Mouse (Mus musculus): ENCODE measurements around the gene Ube2q1. TPM values are rescaled to one million over a fixed set of nuclear protein-coding genes. Genes with fewer than 3 reads are reported as not detected.
A peak's percentile ranks its signal among the peaks of the same experiment; 100 is the strongest.
"Not testable (repeated sequence)": the region's sequence is repeated elsewhere in the genome, so short reads cannot be mapped to it uniquely, and the experiment has no call there.

Ube2q1 gene
- polyA plus RNA-seq, 1 experiment: 35.2 TPM

DNA sequence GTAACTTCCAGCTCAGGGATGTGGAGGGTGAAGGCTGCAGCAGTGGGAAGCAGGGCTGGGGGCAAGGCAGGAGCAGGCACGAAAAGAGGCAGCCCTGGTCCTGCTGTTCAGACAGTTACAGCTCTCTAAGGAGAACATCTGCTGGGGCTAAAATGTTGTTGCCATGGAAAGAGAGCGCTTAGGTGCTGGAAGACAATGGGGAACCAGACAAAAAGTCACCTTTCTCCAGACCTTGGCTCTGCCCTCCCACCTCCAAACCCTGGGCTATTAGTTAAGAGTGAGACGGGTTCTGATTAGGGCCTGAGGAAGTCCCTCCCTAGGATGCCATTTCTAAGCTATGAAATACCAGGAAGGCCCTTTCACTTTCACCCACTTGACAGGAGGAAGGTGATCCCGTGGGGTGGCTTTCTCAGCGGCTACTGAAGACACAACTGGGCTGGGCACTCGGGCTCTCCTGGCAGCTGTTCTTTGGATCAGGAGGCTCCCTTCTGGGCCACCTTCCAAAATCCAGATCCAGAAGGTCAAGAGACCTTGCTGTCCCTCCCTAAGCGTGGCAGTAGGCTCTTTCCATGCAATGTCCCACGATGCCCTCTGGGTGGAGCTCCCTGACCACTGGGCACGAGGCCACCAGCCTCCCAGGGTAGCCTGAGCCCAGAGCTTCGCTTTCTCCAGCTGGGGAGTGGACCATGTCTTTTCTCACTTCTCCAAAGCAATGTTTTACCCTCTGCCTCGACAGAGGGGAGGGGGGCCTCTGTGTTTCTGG, 11.8 kb downstream of the Ube2q1 start:
- Histone ChIP-seq H3K4me3 (replicated peaks) (peak overlapping the region; percentile 84), H3K4me1 (peaks cover 27% of the 10 kb centered on the region), H3K27me3 (replicated peaks) (peaks cover 27% of the 10 kb centered on the region), H3K9me3 (no peaks in the 10 kb centered on the region), H3K36me3 (replicated peaks; ENCODE audit: low read length) (peaks cover 40% of the 10 kb centered on the region)
- TF ChIP-seq FLI1 (IDR thresholded peaks at IDR 0.05; ENCODE audit: low read length) (no peak), GATA1 (IDR thresholded peaks at IDR 0.05; ENCODE audit: borderline replicate concordance, low read length) (no peak)

DNA sequence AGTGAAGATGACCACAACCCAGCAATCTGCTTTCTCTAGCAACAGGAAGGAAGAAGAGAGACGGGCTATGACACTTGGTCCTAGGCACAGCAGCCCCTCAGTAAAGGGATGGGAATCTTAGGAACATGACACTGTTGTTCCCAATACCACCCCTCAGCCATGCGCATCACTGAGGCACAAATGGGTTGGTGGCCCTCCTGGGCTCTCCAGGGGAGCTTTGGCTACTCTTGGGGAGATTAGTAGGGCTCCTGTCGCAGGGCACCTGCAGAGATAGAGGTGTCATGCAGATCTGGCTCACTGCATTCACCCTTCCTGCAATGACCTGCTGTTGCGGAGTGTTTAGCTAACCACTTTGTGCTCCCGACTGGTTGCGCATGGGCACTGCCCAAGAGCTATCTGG, 12.9 kb downstream of the Ube2q1 start:
- Histone ChIP-seq H3K4me3 (replicated peaks) (no peak overlapping the region), H3K4me1 (peaks cover 27% of the 10 kb centered on the region), H3K27me3 (replicated peaks) (peaks cover 33% of the 10 kb centered on the region), H3K36me3 (replicated peaks; ENCODE audit: low read length) (peaks cover 29% of the 10 kb centered on the region), H3K9me3 (peaks cover 5% of the 10 kb centered on the region; the same call in 1 of the 2 replicates)
- no peak for TF ChIP-seq FLI1 (IDR thresholded peaks at IDR 0.05; ENCODE audit: low read length)

DNA sequence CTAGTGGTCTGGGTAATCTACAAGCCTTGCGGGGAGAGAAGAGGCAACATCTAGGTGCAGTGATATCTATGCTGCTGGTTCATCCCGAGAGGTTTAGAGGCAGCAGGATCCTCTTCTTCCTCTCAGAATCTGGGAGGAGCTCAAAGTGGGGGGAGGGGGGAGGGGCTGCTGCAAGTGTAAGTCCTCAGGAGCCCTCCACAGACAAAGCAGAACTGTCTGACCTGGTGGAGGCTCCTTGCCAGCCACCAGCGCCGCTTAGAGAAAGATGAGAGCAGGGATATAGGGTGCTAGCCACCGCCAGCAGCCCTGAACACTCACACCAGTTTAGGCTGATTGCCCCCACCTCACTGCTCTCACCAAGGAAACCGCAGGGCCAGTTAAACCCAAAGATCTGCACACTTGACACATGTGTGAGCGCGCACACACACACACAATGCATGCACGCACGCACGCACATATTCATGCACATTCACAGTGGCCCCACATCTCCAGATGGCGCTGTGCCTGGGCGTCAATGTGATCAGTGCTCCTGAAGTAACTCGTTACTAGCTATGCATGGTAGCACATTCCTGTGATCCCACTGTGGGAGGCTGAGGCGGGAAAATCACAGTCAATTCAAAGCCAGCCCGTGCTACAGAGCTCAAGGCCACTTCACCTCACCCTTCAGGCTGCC, 15.4 kb downstream of the Ube2q1 start:
- TF ChIP-seq FLI1 (IDR thresholded peaks at IDR 0.05; ENCODE audit: low read length): no peak
- no peak for TF ChIP-seq GATA1 (IDR thresholded peaks at IDR 0.05; ENCODE audit: borderline replicate concordance, low read length)

DNA sequence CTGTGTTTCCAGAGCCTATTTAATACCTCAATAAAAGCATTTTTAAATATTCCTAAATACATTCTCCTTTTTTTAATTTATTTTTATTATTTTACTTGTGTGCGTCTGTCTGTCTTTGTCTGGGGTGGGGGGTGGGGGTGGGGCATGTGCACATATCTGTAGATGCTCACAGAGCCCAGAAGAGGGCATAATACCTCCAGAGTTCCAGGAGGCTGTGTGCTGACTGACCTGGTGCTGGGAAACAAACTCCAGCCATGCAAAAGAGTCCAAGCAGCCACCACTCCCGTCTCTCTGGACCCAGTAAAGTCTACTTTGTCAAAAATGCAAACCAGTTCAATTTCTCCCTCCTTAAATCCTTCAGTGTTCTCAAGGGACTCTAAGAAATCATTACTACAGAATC, 21.2 kb downstream of the Ube2q1 start:
- Histone ChIP-seq H3K27me3 (replicated peaks) (peaks cover 14% of the 10 kb centered on the region), H3K4me1 (peaks cover 28% of the 10 kb centered on the region), H3K4me3 (replicated peaks) (no peak overlapping the region), H3K36me3 (replicated peaks; ENCODE audit: low read length) (no peaks in the 10 kb centered on the region), H3K9me3 (peaks cover 17% of the 10 kb centered on the region)
- TF ChIP-seq FLI1 (IDR thresholded peaks at IDR 0.05; ENCODE audit: low read length) (no peak), GATA1 (IDR thresholded peaks at IDR 0.05; ENCODE audit: borderline replicate concordance, low read length) (no peak)

More for the DNA sequence above, 15.4 kb downstream of the Ube2q1 start:
- Histone ChIP-seq H3K4me3 (replicated peaks) (peak overlapping the region; percentile 19), H3K27me3 (replicated peaks) (peaks cover 39% of the 10 kb centered on the region), H3K36me3 (replicated peaks; ENCODE audit: low read length) (peaks cover 4% of the 10 kb centered on the region), H3K4me1 (peaks cover 27% of the 10 kb centered on the region), H3K9me3 (peaks cover 17% of the 10 kb centered on the region)

DNA sequence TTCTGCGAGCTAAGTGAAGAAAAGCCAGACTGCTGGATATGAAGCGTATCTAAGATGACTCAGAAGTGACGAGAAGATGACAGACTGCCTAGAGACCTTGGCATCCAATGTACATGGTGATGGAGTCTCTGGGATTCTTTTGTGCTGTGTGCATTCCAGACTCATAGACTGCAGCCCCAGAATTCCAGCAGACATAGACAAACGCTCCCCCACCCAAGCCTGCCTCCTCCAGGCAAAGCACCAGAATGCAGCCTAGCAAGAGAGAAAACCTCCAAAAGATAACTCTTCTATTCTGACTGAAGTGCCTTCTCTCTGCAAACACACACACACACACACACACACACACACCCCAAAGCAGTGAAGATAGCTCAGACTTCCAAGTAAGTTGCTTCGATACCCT, 22.3 kb downstream of the Ube2q1 start:
- peaks cover 13% of the 10 kb centered on the region for H3K27me3 ChIP-seq (replicated peaks)
- peaks cover 29% of the 10 kb centered on the region for H3K4me1 ChIP-seq
- peaks cover 17% of the 10 kb centered on the region for H3K9me3 ChIP-seq
- H3K36me3 ChIP-seq (replicated peaks; ENCODE audit: low read length): no peaks in the 10 kb centered on the region
- H3K4me3 ChIP-seq (replicated peaks): peak overlapping the region; percentile 84
- TF ChIP-seq GATA1 (IDR thresholded peaks at IDR 0.05; ENCODE audit: borderline replicate concordance, low read length) (no peak), FLI1 (IDR thresholded peaks at IDR 0.05; ENCODE audit: low read length) (no peak)

DNA sequence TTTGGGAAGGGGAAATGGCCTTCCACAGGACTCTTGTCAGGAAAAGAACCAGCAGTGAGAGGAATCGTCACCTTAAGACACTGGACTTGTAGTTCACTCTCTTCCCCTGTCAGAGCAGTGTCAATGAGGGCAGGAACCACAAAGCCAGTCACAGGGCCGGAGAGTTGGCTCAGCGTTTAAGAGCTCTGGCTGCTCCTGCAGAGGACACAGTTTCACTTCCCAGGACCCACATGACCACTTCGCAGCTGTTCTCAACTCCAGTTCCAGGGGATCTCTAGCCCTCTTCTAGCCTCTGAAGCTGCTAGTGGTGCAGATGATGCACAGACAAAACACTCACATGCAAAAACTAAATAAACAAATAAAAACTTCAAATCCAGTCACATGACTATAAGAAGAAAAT, 22.9 kb downstream of the Ube2q1 start:
- peaks cover 7% of the 10 kb centered on the region for H3K27me3 ChIP-seq (replicated peaks)
- peaks cover 11% of the 10 kb centered on the region for H3K9me3 ChIP-seq
- H3K4me3 ChIP-seq (replicated peaks): peak overlapping the region; percentile 84
- TF ChIP-seq FLI1 (IDR thresholded peaks at IDR 0.05; ENCODE audit: low read length) (no peak), GATA1 (IDR thresholded peaks at IDR 0.05; ENCODE audit: borderline replicate concordance, low read length) (no peak)
- H3K4me1 ChIP-seq: peaks cover 29% of the 10 kb centered on the region
- no peaks in the 10 kb centered on the region for H3K36me3 ChIP-seq (replicated peaks; ENCODE audit: low read length)

DNA sequence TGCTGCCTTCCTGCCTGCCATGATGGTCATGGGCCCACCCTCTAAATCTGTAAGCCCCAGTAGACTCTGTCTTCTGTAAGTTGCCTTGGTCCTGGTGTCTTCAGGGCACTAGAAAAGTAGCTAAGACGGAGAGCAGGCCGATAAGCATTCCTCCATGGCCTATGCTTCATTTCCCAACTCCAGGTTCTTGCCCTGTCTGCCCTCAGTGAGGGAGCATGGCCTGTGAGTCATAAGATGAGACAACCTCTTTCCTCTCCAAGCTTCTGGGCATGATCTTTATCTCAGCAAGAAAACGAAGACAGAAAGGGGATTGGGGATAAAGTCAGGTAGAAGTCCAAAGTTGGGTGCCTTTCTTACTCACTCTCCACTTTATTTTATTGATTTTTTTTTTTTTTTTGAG, 25.1 kb downstream of the Ube2q1 start:
- peaks cover 35% of the 10 kb centered on the region for H3K4me1 ChIP-seq
- no peaks in the 10 kb centered on the region for H3K9me3 ChIP-seq
- TF ChIP-seq GATA1 (IDR thresholded peaks at IDR 0.05; ENCODE audit: borderline replicate concordance, low read length) (no peak), FLI1 (IDR thresholded peaks at IDR 0.05; ENCODE audit: low read length) (no peak)
- H3K4me3 ChIP-seq (replicated peaks): no peak overlapping the region
- H3K36me3 ChIP-seq (replicated peaks; ENCODE audit: low read length): no peaks in the 10 kb centered on the region
- H3K27me3 ChIP-seq (replicated peaks): peaks cover 11% of the 10 kb centered on the region

DNA sequence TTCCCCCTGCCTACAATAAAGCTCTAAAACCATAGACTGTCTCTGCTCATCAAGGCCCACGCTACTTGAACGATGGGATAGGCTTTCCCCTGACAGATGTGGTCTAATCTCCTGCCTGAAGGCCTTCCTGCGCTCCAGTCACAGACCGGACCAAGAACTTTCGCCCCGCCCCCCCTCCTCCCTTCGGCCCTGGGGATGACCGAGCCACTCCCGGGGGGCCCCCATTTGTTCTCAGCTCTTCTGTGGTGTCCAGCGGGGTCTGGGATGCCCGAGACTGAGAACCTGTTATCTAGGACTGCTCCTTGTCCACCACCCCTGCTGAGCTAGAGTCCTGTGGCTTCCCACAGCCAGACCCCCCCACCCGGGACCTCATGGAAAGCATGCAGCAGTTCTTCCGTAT, 26.1 kb downstream of the Ube2q1 start:
- Histone ChIP-seq H3K9me3 (no peaks in the 10 kb centered on the region), H3K4me1 (peaks cover 35% of the 10 kb centered on the region), H3K4me3 (replicated peaks) (no peak overlapping the region), H3K27me3 (replicated peaks) (peaks cover 12% of the 10 kb centered on the region), H3K36me3 (replicated peaks; ENCODE audit: low read length) (no peaks in the 10 kb centered on the region)
- TF ChIP-seq FLI1 (IDR thresholded peaks at IDR 0.05; ENCODE audit: low read length): no peak
- no peak for TF ChIP-seq GATA1 (IDR thresholded peaks at IDR 0.05; ENCODE audit: borderline replicate concordance, low read length)

DNA sequence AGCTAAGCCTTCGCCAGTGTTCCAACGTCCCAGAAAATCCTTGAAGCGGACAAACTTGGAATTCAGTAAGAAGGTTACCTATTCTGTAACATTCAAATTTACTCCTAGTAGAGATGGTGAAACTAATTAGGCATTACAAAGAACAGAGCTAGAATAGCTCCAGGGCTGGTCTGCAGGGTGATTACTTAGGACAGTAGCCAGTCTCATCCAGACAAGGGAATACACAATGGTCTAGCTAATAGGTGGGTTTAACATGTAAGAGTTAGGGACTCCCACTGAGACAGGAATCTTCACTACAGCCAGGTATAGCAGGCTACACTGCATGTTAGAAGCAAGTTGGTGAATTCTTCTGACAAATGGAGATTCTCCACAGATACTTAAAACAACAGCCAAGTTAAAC, 26.7 kb downstream of the Ube2q1 start:
- Histone ChIP-seq H3K4me1 (peaks cover 33% of the 10 kb centered on the region), H3K27me3 (replicated peaks) (peaks cover 13% of the 10 kb centered on the region)
- H3K36me3 ChIP-seq (replicated peaks; ENCODE audit: low read length); H3K4me3 ChIP-seq (replicated peaks); H3K9me3 ChIP-seq: not testable (repeated sequence)

DNA sequence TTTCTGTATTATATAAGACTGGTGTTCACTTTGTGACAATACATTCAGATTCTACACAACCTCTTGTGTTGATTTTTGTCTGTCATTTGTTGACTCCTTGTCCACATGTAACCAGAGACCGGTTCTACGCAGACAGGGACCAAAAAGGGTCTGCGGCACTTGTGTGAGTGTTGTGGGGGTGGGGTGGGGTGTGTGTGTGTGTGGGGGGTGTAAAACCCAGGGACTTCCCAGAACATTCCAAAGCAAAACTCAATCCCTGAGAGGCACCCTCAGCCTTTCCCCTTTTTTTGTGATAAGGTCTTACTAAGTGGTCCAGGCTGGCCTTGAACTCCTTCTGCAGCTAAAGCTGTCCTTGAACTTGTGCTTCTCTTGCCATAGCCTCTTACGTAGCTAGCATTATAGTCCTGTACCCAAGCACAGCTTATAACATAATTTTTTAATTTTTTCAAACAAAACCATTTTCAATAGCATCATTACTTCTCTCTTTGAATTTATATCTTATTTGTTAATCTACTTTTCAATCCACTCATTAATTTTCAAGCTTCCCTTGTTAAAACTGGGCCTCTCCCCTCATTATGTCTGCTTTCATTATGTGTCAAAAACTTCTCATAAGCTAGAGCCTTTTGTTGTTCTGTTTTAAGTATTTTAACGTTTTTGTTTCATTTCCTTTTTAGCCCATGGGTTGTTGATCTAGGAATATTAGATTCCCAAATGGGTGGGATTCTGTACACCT, 27.5 kb downstream of the Ube2q1 start:
- Histone ChIP-seq H3K4me3 (replicated peaks) (no peak overlapping the region), H3K27me3 (replicated peaks) (peaks cover 15% of the 10 kb centered on the region), H3K36me3 (replicated peaks; ENCODE audit: low read length) (no peaks in the 10 kb centered on the region), H3K4me1 (peaks cover 24% of the 10 kb centered on the region), H3K9me3 (no peaks in the 10 kb centered on the region)
- TF ChIP-seq FLI1 (IDR thresholded peaks at IDR 0.05; ENCODE audit: low read length): no peak
- TF ChIP-seq GATA1 (IDR thresholded peaks at IDR 0.05; ENCODE audit: borderline replicate concordance, low read length): no peak

Measured in megakaryocyte, embryonic 14.5 days (primary cell).